Mouse (Mus musculus) lung, adult 18-20 months (tissue): ENCODE data around the gene Lingo2.
"Not testable (repeated sequence)": the region's sequence is repeated elsewhere in the genome, so short reads cannot be mapped to it uniquely, and the experiment has no call there.

ENCODE experiments used
- DNase-seq, 2 experiments: peaks; one replicate each; pipeline ENCODE4 v3.0.0; 2022; ENCODE audit warnings: mixed read lengths in 2 of 2

Gene Lingo2

DNA sequence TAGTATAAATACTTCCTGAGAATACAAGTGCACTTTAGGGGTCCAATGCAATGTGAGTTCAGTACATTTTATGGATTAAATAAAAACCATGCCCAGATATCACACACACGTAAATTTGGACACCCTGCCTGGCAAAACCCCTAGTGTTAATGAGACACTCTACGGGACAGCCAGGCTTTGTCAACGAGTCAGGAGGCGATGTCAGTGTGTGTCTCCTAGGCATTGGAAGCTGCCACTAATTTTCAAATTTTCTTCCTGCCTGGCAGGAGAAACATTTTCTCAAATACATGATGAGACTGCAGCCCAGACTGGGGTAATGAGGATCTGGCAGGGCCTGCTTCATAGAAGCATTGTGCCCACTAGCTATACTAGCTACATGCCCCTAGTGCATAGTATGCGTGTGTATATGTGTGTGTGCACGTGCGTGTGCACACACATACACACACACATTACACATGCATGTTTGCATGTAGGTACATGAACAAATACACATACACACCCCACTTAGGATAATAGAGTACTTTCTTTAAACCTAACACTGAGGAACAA, 1128.2 kb downstream of the Lingo2 start:
- no peak for DNase-seq

DNA sequence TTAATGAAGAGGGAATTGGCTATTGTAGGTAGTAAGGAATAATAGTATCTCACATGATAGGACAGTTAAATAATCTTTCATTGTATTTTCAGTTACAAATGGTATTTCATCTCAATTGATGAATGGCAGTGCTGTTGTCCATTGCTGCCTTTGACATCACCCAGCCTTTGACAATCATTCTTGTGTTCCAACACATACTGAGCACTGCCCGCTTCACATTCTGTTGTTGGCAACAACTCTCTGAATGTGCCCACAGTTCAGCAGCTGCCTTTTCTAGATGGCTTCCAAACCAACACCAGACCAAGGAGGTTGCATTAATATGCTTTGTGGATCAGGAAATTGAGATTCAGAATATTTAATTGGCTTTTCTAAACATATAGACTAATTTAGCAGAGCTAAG, 1130.8 kb downstream of the Lingo2 start:
- DNase-seq: no peak

DNA sequence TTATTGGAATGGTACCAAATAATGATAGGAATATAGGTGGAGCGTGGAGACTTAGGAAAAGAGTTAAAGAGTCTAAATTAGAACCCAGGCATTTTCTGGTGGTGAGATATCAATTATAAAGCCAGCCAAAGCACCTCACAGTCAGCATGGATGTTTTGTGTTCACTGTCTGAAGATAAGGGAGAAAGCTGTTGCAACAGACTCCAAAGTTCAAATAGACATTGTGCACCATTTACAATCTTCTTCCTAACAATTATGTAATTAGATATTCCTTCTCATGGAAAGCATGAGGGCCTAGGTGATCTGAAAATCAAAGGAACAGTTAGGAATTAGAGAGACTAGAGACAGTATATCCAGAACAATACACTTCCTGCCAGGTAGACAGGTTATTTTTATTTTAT, 1136.8 kb downstream of the Lingo2 start:
- no peak for DNase-seq

DNA sequence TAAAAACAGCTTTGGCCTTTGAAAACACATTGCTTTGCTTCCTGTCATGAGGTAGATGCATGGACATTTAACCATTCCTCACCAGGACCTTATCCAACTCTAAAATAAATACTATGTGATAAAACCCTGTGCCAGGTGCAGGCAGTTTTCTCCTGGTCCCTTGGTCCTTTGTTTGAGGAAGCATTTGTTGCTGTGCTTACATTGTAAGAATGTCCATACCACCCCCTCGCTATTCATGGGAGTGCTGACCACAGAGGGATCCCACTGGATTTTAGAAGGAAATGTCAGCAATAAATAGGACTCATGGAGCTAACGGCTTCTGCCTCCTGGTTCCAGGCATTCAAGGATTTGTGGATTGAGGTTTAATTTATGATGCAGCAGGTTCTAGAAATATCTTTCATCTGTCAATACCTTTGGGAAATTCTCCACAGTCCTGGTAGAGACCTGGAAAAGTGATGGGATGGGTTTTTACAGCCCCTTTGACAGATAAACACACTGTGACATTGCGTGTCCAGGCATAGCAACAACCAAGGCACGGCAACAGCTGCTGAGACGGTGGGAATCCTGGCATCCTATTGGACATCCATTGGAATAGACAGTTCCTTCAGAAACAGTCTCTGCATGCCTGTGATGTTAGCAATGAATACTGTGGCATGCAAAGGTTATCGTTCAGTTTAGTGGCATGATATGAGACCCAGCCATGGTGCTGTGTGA, 1143.9 kb downstream of the Lingo2 start:
- no peak for DNase-seq

DNA sequence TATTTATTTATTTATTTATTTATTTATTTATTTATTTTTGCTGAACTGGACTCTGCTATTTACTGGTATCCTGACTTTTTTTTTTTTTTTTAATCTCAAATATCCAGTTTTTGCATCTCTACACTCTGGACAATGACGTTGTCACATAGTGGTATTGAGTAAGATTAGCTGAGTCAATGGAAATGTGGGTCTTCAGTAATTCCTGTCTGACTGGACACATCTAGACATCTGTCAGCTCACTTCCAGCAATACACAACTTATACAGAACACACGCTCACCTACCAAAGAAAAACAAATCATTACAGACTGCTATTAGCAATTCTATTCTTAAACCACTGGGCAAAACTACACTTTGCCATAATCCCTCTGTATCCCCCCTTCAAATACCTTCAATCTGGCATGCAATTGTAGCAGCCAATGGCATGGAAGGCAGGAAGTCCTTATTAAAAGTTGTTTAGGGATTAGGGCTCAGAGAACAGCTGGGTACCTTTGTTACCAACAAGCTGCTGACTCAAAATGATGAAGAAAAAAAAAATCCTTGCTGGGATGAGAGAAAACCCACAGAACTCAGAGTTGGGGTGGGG, 1144.6 kb downstream of the Lingo2 start:
- DNase-seq: no peak

DNA sequence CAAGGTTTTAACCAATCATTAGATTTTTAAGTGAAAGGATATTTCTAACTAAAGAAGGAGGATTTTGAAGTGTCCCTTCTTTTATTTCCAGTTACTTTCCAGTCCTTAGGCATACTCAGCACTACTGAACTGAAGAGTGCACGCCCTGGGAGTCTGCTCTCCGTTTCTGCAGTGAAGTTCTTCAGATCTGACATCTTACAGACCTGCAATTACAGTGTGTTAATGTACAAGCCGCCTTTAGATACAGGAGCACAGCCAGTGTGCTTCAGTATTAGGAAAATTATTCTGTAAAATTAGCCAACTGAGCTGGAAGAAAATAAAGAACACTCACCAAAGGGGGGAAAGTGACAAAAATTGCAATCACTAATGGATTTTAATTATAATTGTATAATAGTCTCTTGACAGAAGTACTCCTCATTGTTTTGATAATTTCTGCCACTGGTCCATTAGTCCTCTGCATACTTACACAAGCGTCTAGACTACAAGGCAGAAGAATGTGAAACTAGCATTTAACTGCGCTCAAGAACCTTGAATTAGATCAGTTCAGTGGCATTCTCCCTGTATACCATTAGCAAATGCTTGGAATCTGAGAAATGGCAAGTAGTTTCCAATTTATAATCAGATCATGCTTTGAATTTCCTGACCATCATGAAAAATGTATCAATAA, 1167.2 kb downstream of the Lingo2 start:
- no peak for DNase-seq

DNA sequence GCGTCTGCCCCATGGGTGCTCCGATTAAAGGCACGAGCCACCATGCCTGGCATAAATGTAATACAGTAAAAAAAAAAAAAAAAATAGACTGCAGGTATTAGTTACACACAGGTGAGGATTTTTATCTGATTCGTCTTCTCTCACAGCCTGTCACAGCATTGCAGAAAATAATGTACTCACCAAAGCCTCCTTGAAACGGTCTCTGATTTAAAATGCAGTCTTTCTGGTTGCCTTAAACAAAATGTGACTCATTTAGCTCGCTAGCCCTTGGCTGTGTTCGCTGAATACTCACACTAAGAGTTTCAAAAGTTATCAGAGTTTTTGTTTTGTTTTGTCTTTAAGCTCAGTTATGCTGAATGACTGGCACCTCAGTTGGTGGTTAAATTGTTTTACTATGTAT, 1180.7 kb downstream of the Lingo2 start:
- DNase-seq: no peak

DNA sequence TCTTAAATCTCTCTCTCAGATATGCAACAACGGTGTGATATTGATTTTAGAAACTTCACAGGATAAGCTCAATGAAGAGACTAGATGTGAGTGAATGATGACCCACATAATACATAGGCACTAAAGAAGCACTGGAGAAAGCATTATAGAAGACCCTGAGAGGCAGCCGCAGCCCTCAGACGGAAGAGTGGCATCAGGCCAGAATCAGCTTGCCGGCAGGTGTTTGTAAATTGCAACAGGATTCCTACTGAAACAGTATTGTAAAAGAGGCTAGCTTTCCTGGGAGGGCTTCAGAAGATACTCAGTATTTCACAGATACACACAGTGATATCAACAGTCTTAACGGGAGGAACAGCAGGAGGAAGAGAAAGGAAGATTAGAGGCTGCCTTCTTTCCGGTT, 1184.6 kb downstream of the Lingo2 start:
- no peak for DNase-seq

DNA sequence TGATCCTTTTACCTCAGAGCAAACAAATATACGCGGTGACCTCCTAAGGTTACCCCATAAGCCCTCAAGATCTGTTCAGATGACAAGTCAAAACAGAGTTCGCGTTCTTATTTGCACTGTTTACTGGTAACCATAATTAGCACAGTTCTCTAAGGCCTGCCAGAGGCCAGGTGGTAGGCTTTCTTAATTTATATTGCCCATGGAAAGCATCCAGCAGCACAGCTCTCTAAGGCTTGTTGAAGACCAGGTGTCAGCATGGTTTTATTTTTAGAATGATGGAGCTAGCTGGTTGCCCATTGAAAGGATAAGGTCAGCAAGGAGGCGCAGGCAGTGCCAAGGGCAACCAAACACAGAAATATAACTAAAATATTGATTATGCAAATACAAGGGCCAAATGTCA, 1190.4 kb downstream of the Lingo2 start:
- DNase-seq: no peak

DNA sequence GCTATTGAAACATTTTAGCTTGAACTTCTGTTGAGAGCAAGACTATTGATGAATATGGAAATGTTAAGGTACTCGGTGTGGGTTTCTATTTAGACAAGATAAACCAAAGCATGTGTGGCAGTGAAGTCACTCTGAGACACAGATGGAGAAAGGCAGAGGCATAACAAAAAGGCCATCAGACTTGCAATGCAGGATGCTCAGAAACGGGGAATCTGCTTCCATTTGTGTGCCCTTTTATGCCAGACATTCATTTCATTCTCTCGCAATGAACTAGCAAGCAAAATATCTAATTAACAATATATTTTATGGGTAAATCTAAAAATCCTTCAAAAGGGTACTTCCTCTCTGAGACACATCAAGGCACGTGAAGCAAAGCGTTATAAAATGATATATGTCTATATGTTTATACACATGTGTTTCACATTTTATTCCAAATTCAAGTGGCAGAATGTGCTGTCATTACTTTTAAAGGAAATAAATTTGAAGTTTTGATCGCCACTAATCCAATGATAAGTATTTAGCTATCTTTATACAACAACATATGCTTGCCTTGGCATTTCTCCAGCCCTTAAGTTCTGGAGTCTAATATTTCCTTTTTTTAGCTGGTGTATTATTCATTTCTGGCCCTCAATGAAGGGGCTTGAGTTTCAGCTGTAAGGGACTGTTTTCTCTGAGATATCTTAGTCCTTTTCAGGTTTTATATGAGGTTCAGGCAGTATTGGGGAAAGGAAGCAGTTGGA, 1199.3 kb downstream of the Lingo2 start:
- no peak for DNase-seq

DNA sequence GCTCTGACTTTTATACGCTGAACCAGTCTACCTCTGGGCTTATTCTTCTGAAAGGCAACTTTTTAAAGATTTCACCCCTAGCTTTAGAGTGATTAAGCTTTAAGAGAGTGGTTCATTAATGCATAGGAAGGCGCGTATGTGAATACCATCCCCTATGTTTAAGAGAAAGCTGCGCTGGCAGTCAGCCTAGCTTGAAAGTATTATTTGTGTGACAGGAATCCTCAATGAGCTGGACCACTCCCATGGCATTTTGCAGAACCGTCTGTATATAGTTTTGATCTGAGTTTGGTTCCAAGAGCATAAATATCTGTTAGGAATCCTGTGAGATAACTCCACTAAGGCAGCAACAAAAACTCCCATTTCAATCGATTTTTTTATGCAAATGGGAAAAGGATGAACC, 1204.9 kb downstream of the Lingo2 start:
- DNase-seq: no peak

DNA sequence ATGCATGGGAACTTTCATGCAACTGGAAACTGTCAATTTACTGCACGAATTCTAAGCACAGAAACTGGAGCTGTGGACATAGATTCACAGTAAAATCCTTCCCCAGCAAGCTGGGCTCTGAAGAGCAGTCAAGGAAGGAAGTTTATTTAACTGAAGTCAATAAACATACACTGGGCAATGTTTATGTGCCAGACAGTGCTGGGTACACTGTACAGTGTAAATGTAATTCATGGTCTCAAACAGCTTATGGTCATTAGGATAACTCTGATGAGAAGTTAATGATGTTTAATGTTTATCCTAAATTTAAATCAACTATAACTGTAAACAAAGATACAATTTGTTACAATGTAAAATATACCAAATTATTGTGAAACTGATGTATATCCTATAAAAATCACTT, 1226.8 kb downstream of the Lingo2 start:
- no peak for DNase-seq

DNA sequence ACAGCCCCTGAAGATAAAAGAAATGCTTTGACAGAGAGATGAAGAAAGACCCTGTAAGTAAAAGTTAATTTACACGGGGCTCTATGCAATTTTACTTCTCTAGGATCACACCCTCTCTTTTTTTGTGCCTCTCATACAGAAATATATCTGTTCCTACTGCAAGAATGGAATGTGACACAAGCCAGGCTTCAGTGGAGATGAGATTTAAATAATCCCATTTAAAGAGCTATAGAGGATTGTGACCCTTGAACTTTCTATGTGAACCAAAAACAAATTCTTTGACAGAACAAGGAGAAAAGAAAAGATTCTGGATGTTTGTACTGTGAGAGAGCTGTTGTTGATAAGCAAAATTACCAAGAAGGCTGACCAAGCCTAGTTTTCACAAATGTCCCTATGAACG, 1247.4 kb downstream of the Lingo2 start:
- DNase-seq: no peak

DNA sequence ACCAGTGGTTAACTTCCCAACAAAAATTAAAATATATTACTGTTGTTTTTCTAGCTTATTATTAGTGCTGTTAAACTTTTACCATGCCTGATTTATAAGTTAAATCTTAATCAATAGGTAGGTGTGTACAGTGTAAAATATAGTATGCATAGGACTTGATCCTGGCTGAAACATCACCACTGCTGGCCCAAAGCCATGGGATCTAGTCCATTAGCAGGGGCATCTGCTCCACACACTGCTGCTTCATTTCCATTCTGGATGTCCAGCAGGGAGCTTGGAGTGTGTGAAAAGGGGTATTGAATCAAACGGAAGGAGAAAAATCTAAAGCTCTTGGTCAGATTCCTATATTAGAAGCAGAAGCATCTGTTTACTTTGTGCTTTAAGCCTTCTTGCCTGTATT, 1248.9 kb downstream of the Lingo2 start:
- DNase-seq: no peak

DNA sequence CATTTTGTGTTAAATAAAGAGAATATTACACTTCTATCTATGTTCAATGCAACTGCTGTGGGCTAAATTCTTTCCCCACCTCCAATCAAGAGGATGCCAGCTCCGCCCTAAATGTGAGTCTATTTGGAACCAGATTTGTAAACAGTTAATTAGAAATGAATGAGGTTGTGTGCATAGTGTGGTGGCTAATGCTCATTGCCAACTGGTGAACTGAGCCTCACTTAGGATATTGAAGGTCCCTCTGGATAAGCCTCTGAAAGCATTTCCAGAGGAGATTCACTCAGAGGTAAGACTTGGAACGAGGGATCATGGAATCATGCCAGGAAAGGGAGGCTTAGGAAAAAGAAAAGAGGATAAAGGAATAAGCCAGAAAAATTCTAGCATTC, 1256.4 kb downstream of the Lingo2 start:
- no peak for DNase-seq

DNA sequence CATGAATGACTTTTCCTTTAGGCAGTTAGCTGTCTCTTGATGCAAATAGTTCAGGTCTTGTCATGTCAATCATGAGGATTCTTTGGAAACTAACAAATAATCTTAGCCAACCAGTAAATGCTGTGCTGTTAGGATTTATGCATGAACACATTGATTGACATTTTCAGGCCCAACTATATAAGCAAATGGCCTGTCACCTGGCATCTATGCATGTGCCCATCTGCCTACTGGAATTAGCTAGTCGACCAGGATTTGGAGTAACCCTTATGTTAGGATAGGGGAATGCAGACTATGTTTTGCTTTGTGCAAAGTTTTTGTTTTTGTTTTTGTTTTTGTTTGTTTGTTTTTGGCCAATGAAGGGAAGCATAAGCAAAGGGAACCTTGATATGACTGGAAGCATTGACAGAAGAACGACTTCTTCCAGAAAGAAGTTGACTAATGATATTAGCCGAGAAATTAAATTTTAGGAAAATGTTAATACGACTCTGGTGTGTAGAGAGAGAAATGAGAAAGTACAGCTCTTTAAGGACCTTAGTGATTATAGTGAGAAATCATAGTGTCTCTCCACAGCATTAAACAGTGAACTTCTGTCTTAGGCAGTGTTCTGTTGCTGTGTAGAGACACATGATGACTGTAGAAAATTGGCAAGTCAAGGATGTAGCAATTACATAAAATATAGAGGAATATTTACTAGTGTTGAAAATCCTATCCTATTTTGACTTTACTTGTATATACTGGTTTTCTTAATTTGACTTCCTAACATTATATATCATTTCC, 1257.0 kb downstream of the Lingo2 start:
- DNase-seq: no peak

DNA sequence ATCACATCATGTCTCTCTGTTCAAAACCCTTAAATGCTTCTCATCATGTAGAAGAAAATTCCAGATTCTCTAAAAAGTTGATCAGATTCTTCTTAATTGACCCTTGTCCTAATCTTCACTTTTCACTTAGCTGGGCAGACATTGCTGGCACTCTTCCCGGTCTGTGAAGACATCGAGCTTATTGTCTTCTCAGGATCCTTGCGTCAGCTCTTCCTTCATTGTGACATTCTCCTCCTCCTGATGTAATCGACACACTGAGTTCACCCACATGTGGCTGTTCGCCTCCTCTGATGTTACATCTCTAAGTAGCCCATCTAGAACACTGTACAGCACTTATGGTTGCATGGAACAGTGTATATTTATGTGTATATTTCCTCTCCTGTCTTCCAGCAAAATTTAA, 1261.0 kb downstream of the Lingo2 start:
- DNase-seq: no peak

DNA sequence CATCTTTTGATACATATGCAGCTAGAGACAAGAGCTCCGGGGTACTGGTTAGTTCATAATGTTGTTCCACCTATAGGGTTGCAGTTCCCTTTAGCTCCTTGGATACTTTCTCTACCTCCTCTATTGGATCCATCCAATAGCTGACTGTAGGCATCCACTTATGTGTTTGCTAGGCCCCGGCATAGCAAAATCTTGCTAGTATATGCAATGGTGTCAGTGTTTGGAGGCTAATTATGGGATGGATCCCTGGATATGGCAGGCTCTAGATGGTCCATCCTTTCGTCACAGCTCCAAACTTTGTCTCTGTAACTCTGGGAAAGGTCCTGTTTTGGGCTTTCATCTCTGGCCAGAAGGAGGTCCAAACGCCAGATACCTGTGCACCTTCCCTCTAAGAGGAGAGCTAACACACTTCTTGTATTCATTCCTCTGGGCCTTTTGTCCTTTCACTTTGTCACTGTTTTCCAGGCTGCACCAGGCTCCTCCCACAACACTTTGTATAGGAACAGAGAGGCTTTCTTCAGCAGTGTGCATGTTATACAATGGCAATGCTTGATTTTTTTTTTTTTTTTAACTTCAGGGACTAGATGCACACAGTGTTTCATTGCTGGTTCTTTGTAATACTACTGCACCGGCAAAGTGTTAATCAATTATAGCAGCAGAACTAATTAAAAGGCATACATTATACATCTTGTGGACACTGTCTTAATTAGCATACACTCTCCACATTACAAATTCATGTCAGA, 1262.9 kb downstream of the Lingo2 start:
- not testable (repeated sequence) for DNase-seq
